Mouse (Mus musculus): ENCODE data around the gene Fam171a2.

Gene Fam171a2

DNA sequence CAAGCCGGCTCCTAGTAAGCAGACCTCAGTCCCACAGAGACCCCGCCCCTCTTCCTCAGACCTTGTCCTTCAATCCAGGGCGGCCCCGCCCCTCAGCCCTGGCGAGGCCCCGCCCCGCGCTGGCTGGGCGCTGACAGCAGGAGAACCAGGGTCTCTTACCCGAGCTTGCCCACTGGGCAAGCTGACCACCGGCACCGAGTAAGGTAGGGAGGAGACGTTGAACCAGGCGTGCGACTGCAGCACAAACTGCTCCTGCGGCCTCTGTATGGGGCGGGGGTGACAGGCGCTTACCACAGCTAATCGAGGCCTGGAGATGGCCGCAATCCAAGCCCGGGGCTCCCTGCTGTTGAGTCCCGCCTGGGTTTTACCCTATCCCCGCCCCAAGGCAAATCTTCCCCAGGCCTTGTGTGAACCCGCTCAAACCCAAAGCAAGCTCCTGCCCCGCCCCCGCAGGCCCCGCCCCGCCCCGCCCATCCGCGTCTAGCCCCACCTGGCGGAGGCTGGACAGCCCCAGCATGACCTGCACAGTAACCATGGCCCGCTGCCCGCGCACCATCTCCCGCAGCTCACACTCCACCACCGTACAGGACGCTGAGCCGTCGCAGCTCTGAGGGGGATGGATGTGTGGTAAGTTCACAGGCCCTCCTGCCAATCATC, 8.4 kb upstream of the Fam171a2 start:
- peak; percentile 76 for DNase-seq (ENCODE audit: low read depth, low spot score)

DNA sequence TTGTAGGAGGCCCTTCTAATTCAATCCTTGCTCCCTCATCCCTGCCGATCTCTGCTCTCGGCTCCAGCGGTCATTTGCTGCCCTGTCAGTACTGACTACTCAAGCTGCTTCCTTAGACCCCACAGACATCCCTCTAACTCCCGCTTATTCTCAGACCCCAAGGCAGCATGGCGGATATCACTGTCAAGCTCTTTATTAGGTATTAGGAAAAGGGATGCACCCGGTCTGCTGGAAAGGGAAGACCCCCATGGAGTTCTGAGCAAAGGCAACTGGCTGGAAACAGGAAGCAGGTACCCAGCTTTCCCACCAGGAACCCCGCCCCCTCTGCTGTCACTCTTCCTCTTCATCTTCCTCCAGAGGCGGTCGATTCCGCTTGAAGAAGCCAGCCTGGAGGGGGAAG, 5.6 kb upstream of the Fam171a2 start:
- no peak for DNase-seq (ENCODE audit: low read depth, low spot score)

DNA sequence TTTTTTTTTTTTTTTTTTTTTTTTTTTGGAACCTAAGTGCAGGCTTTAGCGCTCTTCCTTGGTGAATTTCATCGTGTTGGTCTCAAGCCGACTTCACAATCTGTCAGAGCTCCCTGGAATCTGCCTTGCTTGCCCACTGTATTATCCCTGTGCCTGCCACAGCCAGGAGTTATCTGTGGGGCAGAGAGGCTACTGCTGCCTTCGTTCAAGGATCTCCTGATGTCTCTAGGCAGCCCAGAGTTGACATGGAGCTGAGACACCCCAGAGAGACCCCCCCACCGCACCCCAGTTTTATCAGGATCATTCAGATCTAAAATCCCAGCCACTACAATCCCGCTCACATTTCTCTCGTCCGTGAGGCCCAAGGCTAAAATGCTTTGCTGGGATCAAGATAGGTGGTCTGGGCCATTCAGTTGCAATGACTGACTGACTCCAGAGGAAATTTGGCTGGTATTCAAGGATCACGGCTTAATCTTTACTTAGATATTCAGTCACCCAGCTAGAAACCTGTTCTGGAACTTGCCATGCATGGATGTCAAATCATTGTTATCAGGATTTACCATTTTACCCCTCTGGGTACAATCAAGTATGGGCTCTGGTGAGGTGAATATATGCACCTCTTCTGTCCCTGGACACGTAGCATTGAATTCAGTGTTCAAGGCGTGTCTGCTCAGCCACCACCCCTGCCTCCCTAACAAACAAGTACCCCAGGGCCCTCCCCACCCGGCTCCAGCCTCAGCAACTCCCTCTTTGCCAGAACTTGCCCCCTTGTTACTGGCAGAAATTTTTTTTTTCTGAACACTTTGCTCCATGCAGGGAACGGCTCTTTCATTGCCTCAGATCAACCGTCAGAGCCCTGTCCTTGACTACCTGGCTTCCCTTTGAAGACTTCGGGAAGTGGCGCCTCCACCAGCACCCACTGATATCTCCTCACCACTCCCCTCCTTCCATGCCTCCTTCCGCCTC, 1.8 kb upstream of the Fam171a2 start:
- DNase-seq (ENCODE audit: low read depth, low spot score): no peak

DNA sequence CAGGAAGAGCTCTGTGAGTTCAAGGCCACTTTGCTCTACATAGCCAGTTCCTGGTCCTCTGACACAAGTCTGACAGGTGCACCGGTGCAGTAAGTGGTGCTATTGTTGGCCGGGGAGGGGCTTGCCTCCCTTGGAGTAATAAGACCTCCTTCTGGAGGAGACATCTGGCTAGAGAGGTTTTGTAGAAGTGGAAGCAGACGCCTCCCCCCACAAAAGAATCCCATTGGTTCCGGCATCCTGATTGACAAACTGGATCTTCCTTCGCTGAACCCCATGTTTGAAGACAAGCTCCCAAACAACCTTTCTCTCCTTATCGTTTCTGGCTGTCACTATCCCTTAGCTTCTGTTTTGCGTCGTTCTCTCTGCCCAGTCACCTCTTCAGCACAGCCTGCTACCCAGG, 845 bp upstream of the Fam171a2 start:
- no peak for DNase-seq (ENCODE audit: low read depth, low spot score)

DNA sequence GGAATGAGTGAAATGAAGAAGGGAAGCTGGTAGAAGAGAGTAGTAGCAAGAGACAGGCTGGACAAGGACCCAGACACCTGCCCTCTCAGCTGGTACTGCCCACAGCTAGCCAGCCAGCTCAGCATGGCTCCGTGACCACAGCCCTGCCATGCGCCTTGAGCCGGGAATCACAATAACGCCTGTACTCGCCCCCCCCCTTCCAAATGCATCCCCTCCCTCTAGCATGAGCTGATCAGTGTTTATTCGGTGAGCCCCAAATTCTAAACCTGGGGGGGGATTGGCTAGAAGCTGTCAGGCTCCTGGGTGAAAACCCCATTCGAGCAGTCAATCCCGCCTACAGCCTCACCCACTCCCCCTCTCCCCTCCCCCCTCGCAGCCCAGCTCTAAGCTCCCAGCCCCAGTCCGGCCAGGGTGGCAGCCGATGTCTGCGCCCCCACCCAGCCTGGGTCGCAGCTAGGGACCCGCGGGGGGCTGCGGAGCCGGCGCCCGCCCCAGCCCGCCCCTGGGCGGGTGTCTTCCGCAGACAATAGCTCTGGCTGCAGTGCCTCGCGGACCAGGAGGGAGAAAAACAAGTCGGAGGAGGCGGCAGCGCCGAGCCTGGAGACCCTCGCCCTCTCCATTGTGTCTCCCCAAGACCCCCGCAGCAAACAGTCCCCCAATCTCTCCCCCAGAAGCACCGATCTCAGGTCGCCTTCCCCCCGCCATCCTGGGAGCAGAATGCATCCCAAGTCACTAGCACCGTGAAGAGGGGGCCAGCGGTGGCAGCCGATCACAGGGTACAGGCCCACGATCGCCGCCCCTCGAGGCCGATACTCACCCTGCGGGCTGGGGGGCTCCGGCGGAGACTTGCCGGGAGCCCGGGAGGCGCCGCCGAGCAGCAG, 661 bp downstream of the Fam171a2 start:
- no peak for DNase-seq (ENCODE audit: low read depth, low spot score)

DNA sequence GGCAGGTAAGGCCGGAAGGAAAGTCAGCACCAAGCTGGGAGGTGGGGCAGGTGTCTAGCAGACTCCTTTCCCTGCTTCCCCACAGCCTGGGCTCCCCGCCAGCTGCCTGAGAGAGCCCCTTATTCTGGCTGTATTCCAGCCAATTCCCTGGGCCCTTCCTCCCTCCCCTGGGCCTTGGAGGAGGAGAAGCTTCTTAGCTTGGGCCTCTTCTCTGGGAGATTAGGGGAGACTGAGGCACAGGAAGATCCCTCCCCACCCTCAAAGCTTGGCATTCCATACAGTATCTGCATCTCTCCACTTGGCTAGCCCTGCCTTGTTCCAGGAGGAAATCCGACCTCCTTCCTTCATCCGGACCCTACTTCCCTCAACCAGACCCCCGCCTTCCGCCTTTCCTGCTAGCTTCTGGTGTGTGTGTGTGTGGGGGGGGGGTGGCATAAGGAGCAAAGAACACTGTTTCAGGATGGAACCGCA, 1.6 kb downstream of the Fam171a2 start:
- no peak for DNase-seq (ENCODE audit: low read depth, low spot score)

DNA sequence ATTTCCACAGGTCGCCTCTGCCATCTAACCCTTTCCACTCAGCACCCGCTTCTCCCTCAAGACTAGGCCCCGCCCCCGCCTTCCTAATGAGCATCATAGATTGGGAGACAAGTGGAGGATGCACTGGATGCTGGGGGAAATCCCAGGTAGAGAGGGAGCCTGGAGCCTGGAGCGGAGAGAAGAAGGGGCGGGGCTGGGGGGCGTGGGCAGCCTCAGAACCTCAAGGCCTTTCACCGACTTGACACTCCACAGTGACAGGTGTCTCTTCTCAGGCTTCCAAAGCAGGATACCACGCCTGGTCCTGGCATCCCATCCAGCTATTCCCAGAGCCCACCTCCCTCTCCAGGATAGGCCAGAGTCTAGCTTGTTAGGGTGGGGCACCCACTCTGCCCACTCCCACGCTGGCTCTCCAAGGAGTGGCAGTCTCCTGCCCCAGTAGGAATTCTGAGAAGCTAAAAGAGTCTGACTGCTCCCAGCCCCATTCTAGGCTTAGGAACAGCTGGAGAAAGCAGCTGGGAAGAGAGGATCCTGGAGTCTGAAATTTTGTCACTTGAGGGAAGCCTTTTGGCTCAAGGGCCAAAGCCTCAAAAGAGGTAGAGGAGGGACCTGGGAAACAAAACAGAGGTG, 2.1 kb downstream of the Fam171a2 start:
- no peak for DNase-seq (ENCODE audit: low read depth, low spot score)

DNA sequence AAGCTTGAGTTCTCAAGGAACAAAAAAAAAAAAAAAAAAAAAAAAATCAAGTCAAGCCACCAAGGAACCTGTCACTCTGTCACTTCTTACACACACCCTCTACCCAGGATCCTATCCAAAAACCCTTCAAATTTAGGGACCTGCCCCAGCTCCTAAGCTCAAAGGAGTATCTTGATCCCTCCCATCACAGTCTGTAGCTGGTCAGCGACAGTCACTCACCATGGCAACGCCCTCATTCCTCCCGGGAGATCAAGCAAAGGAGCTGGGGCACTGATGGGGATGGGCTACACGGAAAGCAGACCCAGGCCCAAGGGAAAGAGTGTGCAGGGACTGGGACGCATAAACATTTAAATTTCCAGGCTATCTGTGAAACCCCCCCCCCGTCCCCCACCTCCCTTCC, 2.7 kb downstream of the Fam171a2 start:
- no peak for DNase-seq (ENCODE audit: low read depth, low spot score)

DNA sequence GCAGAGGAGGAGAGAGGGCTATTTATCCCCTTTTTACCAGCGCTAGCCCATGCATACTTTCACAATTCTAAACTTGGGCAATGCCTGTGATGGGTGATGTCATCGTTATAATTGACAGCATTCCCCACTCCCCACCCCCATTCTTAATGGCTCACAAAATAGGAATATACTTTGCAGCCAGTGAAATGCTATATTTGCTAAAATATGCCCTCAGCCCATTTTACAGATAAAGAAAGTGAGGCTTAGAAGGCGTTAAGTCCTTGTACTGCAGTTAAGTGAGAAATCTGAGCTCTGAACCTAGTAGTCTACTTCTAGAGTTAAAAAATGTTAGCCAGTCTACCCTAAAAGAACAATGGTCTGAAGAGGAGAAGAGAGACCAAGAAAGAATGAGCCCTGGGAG, 3.2 kb downstream of the Fam171a2 start:
- no peak for DNase-seq (ENCODE audit: low read depth, low spot score)

DNA sequence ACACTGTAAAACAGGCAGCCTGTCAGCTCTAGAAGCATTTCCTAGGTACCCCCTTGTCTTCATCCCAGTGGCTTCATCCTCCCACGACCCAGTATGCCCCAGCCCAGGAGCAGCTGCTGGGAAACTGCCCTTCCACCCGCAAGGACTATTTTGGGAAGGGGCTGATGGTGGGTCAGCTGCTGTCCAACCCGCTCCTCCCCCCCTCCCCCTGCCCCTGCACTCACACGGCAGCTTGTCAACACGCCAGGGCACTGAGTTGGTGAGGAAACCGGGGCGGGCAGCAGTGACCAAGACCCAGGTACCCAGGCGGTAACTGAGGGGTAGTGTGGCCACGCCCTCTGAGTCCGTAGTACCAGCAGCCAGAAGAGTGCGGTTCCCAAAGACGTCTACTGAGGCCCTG, 3.7 kb downstream of the Fam171a2 start:
- no peak for DNase-seq (ENCODE audit: low read depth, low spot score)

DNA sequence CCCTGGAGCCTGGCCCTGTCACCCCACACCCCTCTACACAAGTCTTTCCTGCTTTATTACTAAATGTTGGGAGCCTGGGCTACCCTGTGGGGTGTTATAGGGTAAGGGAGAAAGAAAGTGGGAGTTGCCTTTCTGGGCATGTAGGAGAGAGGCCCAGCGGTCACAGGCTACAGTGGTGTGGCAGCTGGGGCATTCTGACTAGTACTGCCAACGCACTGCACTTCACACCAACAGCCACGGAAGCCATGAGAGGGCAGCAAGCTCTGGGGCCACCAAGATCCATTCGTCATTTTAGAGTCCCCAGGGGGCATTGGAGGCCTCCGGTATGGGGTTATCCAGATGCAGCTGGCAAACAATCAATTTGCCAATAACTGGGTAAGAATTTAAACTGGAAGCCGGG, 5.4 kb downstream of the Fam171a2 start:
- DNase-seq (ENCODE audit: low read depth, low spot score): no peak

DNA sequence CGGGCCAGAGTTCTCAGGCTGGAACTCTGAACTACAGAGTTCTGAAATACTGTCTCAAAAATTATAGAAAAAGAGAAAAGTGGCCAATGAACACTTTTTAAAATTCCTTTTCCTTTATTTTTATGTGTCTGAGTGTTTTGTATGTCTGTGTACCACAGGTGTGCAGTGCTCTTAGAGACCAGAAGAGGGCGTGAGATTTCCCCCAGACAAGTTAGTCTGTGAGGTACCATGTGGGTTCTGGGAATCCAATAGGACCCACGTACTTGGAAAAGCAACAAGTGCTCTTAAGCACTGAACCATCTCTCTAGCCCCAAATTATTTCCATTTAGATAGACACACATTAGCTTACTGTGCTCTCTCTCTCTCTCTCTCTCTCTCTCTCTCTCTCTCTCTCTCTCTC, 6.0 kb downstream of the Fam171a2 start:
- DNase-seq (ENCODE audit: low read depth, low spot score): no peak

DNA sequence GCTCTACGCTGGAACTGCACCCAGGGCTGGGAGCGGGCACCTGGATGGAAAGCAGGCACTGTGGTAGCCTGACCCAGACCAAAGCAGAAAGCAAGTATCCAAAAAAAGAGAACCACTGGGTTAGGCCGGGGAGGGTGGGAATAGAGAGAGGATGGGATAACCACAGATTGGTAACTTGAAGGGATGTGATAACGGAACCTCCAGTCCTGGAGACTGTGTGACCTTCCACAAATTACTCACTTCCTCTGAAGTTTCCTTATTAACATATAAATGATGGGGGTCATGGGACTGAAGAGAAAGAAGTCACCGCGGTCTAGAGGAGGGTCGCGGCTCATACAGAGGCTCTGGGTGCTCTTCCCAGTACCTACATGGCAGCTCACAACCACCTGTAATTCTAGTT, 7.2 kb downstream of the Fam171a2 start:
- no peak for DNase-seq (ENCODE audit: low read depth, low spot score)

DNA sequence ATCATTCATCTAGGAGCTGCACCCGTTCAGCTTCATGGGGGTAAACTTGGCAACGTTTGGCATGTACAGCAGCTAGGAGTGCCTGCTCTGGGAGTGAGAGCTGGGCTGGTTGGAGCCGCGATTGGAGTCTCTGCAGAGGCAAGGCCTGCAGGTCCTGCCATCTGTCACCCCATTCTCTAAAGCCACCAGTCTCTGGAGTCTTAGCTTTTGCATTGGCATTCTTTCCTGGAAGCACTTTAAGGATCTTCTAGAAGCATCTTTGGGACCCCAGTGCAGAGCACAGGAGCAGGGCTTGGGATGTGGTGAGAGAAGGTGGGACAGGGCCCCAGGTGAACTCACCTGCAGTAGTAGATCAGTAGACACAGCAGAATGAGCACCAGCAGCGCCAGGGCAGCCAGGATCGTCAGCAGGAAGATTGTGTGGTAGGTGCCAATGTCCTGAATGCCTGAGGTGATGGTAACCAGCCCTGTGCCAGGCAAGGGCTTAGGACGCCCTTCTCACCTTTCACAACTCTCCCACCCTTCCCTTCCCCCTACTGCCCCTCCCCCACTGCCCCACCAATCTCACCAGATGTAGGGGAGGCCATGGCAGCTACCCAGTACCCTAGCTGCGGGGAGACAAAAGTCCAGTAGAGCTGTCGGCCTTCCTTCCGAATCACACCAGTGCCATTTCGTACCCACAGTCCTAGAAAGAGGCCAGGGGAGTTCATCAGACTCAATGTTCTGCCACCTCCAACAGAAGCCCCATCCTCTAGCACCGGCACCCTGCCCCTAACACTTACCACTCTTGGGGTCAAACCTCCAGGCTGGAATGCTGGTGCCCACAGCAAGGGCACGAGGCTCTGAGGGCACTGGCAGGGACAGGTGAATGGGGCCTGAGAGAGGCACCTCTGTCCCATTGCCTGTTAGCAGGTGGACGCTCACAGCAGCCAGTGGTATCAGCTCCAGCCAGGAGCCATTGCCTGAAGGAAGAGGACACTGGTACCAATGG, 8.1 kb downstream of the Fam171a2 start:
- no peak for DNase-seq (ENCODE audit: low read depth, low spot score)

DNA sequence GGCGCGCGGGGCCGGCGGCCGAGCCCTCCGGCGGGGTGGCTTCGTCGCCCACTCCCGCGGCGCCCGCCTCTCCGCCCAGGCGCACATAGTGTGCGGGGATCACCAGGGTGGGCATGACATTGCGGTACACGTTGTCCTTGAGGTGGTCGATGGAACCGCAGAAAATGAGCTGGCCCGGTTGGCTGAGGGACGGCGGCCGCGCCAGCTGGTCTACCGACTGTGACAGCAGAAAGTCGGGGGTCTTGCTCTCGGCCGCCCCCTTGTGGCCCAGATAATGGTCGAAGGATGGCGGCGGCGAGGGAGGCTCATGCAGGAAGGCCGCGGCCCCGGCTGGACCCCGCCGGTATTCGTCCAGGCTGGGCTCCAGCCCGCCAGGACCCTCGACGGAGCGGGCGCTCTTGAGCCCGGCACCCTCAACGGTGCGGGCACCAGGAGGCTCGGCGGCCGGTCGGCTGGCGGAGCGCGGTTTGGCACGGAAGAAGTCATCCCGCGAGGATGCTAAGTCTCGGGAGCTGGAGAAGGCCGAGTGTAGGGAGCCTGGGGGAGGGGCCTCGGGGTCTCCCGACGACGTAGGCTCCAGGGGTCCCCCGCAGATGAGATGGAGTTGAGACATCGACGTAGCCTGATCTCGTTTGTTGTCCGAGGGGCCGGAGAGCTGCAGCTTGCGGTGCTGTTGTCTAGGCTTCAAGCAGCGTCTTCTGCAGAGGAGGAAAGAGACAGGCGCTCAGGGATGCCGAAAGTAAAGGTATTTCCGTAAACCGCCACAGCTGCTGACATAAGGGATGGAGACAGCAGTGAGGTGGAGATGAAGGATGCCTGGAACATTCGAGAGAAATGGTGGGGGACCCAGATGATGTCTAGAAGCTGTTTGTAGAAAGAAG, 9.0 kb downstream of the Fam171a2 start:
- DNase-seq (ENCODE audit: low read depth, low spot score): peak; percentile 73

DNA sequence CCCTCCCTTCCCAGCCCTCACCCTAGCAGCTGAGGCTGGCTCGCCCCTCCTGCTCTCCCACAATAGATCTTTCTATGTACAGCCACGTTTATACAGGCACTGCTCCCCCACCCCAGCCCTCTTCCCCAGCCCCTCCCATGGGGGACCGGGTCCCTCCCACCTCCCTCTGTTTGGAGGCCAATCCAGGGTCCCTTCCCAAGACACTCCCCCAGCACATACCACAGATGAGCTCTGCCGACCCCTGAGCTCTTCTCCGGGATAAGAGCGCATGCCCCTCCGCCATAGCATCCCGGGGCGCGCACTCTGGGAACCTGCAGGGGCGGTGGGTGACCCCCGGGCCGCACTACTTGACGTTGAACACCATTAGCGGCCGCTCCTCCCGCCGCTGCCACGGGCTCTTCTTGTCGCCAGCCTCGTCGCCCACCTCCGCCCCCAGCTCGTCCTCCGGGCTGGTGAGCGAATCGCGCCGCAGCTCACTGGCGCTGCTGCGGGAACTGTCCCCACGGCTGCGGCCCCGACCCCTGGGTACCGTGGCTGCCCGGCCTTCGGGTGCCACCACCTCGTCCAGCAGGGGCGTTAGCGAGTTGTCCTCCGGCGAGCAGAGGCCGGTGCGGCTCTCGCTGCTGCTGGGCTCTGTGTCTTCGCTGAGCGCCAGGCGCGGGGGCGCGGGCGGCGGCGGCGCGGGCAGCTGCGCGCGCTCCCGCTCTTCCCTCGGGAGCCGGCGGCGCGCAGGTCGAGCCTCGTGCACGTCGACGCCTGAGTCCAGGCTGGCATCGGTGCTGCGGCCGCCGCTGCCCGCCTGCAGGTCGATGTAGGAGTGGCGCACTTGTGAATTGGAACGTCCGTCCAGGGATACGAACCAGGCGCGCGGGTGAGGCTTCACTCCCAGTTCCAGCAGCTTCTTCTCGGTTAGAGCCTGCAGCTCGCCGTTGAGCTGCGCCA, 10.1 kb downstream of the Fam171a2 start:
- no peak for DNase-seq (ENCODE audit: low read depth, low spot score)

DNA sequence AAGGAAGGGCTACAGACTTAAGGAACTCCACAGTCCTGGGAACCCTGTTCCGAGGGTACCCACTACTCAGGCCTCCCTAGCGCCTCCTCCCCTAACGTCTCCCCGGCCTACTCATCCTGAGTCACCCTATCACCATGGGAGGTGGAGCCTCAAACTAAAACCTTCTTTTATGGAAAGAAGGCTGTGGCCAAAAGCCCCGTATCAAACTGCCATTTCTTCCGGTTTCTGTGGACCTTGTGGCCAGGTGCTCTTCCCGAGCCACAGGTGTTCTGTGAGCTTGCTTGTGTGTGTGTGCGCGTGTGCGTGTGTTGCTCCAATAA, 11.1 kb downstream of the Fam171a2 start:
- no peak for DNase-seq (ENCODE audit: low read depth, low spot score)

DNA sequence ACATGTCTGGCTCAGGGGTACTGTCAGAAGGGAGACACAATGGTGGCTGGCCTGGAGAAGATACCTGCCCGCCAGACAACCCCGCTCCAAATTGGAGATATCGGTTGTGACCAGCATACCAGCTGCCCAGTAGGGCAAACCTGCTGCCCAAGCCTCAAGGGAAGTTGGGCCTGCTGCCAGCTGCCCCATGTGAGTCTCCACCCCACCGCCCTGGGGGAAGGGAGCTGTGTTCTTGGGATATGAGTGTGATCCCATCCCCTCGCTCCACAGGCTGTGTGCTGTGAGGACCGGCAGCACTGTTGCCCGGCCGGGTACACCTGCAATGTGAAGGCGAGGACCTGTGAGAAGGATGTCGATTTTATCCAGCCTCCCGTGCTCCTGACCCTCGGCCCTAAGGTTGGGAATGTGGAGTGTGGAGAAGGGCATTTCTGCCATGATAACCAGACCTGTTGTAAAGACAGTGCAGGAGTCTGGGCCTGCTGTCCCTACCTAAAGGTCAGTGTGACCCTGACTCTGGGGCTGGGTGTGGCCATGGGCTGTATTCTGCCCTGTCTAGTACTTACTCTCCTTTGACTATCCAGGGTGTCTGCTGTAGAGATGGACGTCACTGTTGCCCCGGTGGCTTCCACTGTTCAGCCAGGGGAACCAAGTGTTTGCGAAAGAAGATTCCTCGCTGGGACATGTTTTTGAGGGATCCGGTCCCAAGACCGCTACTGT, 11.6 kb downstream of the Fam171a2 start:
- no peak for DNase-seq (ENCODE audit: low read depth, low spot score)
